Comparison of ENCODE assay signal across 17 mouse cellular contexts in the genomic region with DNA sequence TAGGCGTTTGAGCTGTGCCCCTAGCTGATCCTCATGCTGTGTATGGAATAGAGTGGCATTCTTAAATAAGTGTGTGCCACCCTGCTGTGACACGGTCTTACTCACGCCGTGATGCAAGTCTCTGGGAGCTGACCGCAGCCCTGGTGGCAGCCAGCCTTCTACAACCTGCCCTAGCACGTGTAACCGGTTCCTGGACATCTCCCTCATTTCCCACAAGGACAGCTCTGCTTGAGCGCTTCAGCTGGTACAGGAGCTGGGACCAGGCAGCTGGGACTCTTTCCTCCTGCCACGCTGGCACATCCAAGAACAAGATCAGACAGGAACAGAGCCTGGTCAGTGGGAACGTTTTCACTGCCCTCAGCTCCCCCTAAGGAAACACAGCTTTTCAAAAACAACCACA. TPM values are rescaled to one million over a fixed set of nuclear protein-coding genes. Genes with fewer than 3 reads are reported as not detected.
DNase-seq lines count a peak whose midpoint lies in the region; ATAC-seq and TF ChIP-seq lines count a peak whose summit lies in the region.
"Had no signal": no experiment of that assay in that cellular context is flagged by ENCODE, and none has a peak within 500 bp of the region (broad histone marks: within the 10 kb centered on the region; RNA-seq: fewer than 3 reads in every experiment).

No protein-coding gene starts in this region.

- H3K27me3 ChIP-seq in heart, embryonic 10.5 days (ENCODE audit: insufficient read depth, poor library complexity, severe bottlenecking): no peaks in the 10 kb centered on the region
- H3K27me3 ChIP-seq in testis, adult 2 months (ENCODE audit: control insufficient read depth, insufficient read depth, low read length): no peaks in the 10 kb centered on the region
- no peaks in the 10 kb centered on the region for H3K27me3 ChIP-seq in forebrain, embryonic 16.5 days (replicated peaks; ENCODE audit: control insufficient read depth, insufficient read depth, low read length)
- H3K27me3 ChIP-seq: forebrain, embryonic 15.5 days; heart, embryonic 13.5 days; limb, embryonic 12.5 days had no signal

- WGBS in heart, embryonic 10.5 days: 64% methylated on average over 10 of the region's 10 CpGs
- WGBS in forebrain, embryonic 16.5 days: 73% methylated on average over 10 of the region's 10 CpGs

- no peak overlapping the region for H3K4me3 ChIP-seq in heart, embryonic 10.5 days
- H3K4me3 ChIP-seq in testis, adult 2 months (ENCODE audit: control insufficient read depth, low read depth, low read length): peak overlapping the region; percentile 83
- H3K4me3 ChIP-seq in forebrain, embryonic 16.5 days (replicated peaks; ENCODE audit: low read length): no peak overlapping the region
- H3K4me3 ChIP-seq: erythroblast, embryonic 14.5 days; forebrain, embryonic 15.5 days; heart, embryonic 13.5 days; left cerebral cortex, adult 2 months; limb, embryonic 12.5 days had no signal

- no peaks in the 10 kb centered on the region for H3K9me3 ChIP-seq in heart, embryonic 10.5 days
- H3K9me3 ChIP-seq in forebrain, embryonic 16.5 days (ENCODE audit: control insufficient read depth, low read length): no peaks in the 10 kb centered on the region
- H3K9me3 ChIP-seq: forebrain, embryonic 15.5 days; heart, embryonic 13.5 days; limb, embryonic 12.5 days had no signal

- H3K9ac ChIP-seq in forebrain, embryonic 16.5 days (replicated peaks; ENCODE audit: low read depth, low read length): no peak overlapping the region
- H3K9ac ChIP-seq: forebrain, embryonic 15.5 days; heart, embryonic 13.5 days; limb, embryonic 12.5 days; liver, embryonic 14.5 days had no signal

- ATAC-seq in forebrain, embryonic 16.5 days: no peak
- ATAC-seq: forebrain, embryonic 15.5 days had no signal

- no peak for TF ChIP-seq POLR2A in testis, adult 2 months (IDR thresholded peaks at IDR 0.05; ENCODE audit: control insufficient read depth, low read depth, low read length)

- no peaks in the 10 kb centered on the region; the same call in 1 of the 2 replicates for H3K36me3 ChIP-seq in heart, embryonic 10.5 days
- no peaks in the 10 kb centered on the region for H3K36me3 ChIP-seq in testis, adult 2 months (ENCODE audit: control insufficient read depth, insufficient read depth, low read length)
- H3K36me3 ChIP-seq in forebrain, embryonic 16.5 days (ENCODE audit: control insufficient read depth, insufficient read depth): no peaks in the 10 kb centered on the region
- H3K36me3 ChIP-seq: forebrain, embryonic 15.5 days; limb, embryonic 12.5 days had no signal

- H3K27ac ChIP-seq in heart, embryonic 10.5 days: peak overlapping the region; percentile 29; the same call in 1 of the 2 replicates
- no peak overlapping the region for H3K27ac ChIP-seq in testis, adult 2 months (ENCODE audit: control insufficient read depth, insufficient read depth, low read depth, low read length)
- H3K27ac ChIP-seq in forebrain, embryonic 16.5 days (ENCODE audit: low read length): no peak overlapping the region
- H3K27ac ChIP-seq: forebrain, embryonic 15.5 days; heart, embryonic 13.5 days; left cerebral cortex, adult 2 months; limb, embryonic 12.5 days; liver, embryonic 14.5 days had no signal

- peaks cover 27% of the 10 kb centered on the region for H3K4me1 ChIP-seq in heart, embryonic 10.5 days
- peaks cover 8% of the 10 kb centered on the region for H3K4me1 ChIP-seq in testis, adult 2 months (ENCODE audit: control insufficient read depth, insufficient read depth, low read length)
- no peaks in the 10 kb centered on the region for H3K4me1 ChIP-seq in forebrain, embryonic 16.5 days (replicated peaks; ENCODE audit: control insufficient read depth, insufficient read depth, low read length)
- H3K4me1 ChIP-seq: forebrain, embryonic 15.5 days; limb, embryonic 12.5 days had no signal

- no peak overlapping the region for H3K4me2 ChIP-seq in forebrain, embryonic 16.5 days (ENCODE audit: low read length)
- H3K4me2 ChIP-seq: forebrain, embryonic 15.5 days; heart, embryonic 13.5 days; limb, embryonic 12.5 days had no signal

- DNase-seq in heart, embryonic 10.5 days (ENCODE audit: low spot score): no peak
- no peak for DNase-seq in heart, postnatal 10 days
- DNase-seq in testis, postnatal 10 days (ENCODE audit: low spot score): no peak
- peak; percentile 41 for DNase-seq in kidney, postnatal 10 days
- peak; percentile 60 to 77 for DNase-seq in urinary bladder, postnatal 36 days (ENCODE audit: low spot score in 2 of 2)
- DNase-seq: cerebellum, adult 9-10 months; gastrocnemius, postnatal 25 days; right cerebral cortex, postnatal 25 days; thymus, postnatal 14 days had no signal

- no peak for TF ChIP-seq CTCF in testis, adult 2 months (IDR thresholded peaks at IDR 0.05; ENCODE audit: control insufficient read depth, insufficient read depth, insufficient replicate concordance, low read depth, low read length)

- intact Hi-C loops in heart, postnatal 10 days (cut with DNase I): loop anchor here (2.0 kb wide), 1 partner anchor 43 kb away; no protein-coding TSS in a partner anchor

RNA-seq across cellular contexts. Expression of a gene that starts 34.5 kb away (rescaled TPM):
- 10.7 and 12.9 TPM in 2 replicates for polyA plus RNA-seq in heart, embryonic 10.5 days (2016; fragmentation: Nextera tagmentation; extraction: Ambion mirVana)
- 10 to 100 TPM; 43.6 to 61.0 TPM for total RNA-seq in heart, postnatal 10 days (2021)
- polyA plus RNA-seq in testis, adult 2 months (2012; rRNA removed): 8.5 and 9.8 TPM in 2 replicates
- 20.4 and 25.2 TPM in 2 replicates for polyA plus RNA-seq in forebrain, embryonic 16.5 days (2015; fragmentation: Nextera tagmentation; extraction: Ambion mirVana)

Comparison
In these comparisons a context has a peak if more than half of its experiments do, and no peak if none do; other contexts are left out.
1. DNase-seq: peak in kidney, postnatal 10 days (single experiment) and urinary bladder, postnatal 36 days (2 of 2); none in heart, embryonic 10.5 days (single experiment), heart, postnatal 10 days (0 of 2) and testis, postnatal 10 days (single experiment).